Mouse (Mus musculus): ENCODE data around the gene Zfp991. TPM values are rescaled to one million over a fixed set of nuclear protein-coding genes. Genes with fewer than 3 reads are reported as not detected.
"Not testable (repeated sequence)": the region's sequence is repeated elsewhere in the genome, so short reads cannot be mapped to it uniquely, and the experiment has no call there.

Zfp991 gene
- total and polyA plus RNA-seq, 2 experiments from 2014 or later = 2.5 to 4.9 TPM

- not testable (repeated sequence) for ATAC-seq (ENCODE audit: insufficient read depth, low read depth); H3K27ac ChIP-seq (ENCODE audit: low read depth)
Observed at GRCm38 (mm10) chr4:147165282-147165681, 33.4 kb downstream of the Zfp991 start.

GRCm38 (mm10) chr4:147170547-147170946 is 38.7 kb downstream of the Zfp991 start:
- not testable (repeated sequence) for H3K36me3 ChIP-seq (replicated peaks; ENCODE audit: control insufficient read depth, insufficient read depth, low read length); H3K4me3 ChIP-seq (ENCODE audit: low read depth, low read length); DNase-seq (ENCODE audit: low spot score); H3K4me1 ChIP-seq (ENCODE audit: control insufficient read depth, insufficient read depth); ATAC-seq (ENCODE audit: insufficient read depth, low read depth); H3K27me3 ChIP-seq (ENCODE audit: control insufficient read depth, insufficient read depth, low read length); H3K9me3 ChIP-seq (replicated peaks; ENCODE audit: control insufficient read depth, low read length); H3K9ac ChIP-seq (replicated peaks; ENCODE audit: low read depth, low read length); H3K27ac ChIP-seq (ENCODE audit: low read depth); H3K4me2 ChIP-seq (ENCODE audit: low read depth, low read length)
- 87% methylated on average over 2 of the region's 2 CpGs for WGBS

More at GRCm38 (mm10) chr4:147165282-147165681, 33.4 kb downstream of the Zfp991 start:
- not testable (repeated sequence) for DNase-seq (ENCODE audit: low spot score); H3K4me1 ChIP-seq (ENCODE audit: control insufficient read depth, insufficient read depth); H3K27me3 ChIP-seq (ENCODE audit: control insufficient read depth, insufficient read depth, low read length); H3K4me2 ChIP-seq (ENCODE audit: low read depth, low read length); H3K36me3 ChIP-seq (replicated peaks; ENCODE audit: control insufficient read depth, insufficient read depth, low read length); H3K9ac ChIP-seq (replicated peaks; ENCODE audit: low read depth, low read length); H3K9me3 ChIP-seq (replicated peaks; ENCODE audit: control insufficient read depth, low read length); H3K4me3 ChIP-seq (ENCODE audit: low read depth, low read length)
- WGBS = 92% methylated on average over 2 of the region's 2 CpGs

- H3K4me3 ChIP-seq (ENCODE audit: low read depth, low read length); H3K4me2 ChIP-seq (ENCODE audit: low read depth, low read length); H3K9me3 ChIP-seq (replicated peaks; ENCODE audit: control insufficient read depth, low read length); H3K27me3 ChIP-seq (ENCODE audit: control insufficient read depth, insufficient read depth, low read length); H3K4me1 ChIP-seq (ENCODE audit: control insufficient read depth, insufficient read depth); H3K36me3 ChIP-seq (replicated peaks; ENCODE audit: control insufficient read depth, insufficient read depth, low read length); H3K27ac ChIP-seq (ENCODE audit: low read depth); DNase-seq (ENCODE audit: low spot score); H3K9ac ChIP-seq (replicated peaks; ENCODE audit: low read depth, low read length); ATAC-seq (ENCODE audit: insufficient read depth, low read depth): not testable (repeated sequence)
- WGBS = no CpG with 5 or more reads among the region's 4 CpGs
Observed at GRCm38 (mm10) chr4:147171557-147171956, 39.7 kb downstream of the Zfp991 start.

GRCm38 (mm10) chr4:147176279-147176880 is 44.5 kb downstream of the Zfp991 start:
- not testable (repeated sequence) for H3K27me3 ChIP-seq (ENCODE audit: control insufficient read depth, insufficient read depth, low read length); H3K4me3 ChIP-seq (ENCODE audit: low read depth, low read length); H3K36me3 ChIP-seq (replicated peaks; ENCODE audit: control insufficient read depth, insufficient read depth, low read length); H3K9ac ChIP-seq (replicated peaks; ENCODE audit: low read depth, low read length); H3K27ac ChIP-seq (ENCODE audit: low read depth); H3K4me1 ChIP-seq (ENCODE audit: control insufficient read depth, insufficient read depth); DNase-seq (ENCODE audit: low spot score); H3K9me3 ChIP-seq (replicated peaks; ENCODE audit: control insufficient read depth, low read length); H3K4me2 ChIP-seq (ENCODE audit: low read depth, low read length)
- ATAC-seq (ENCODE audit: insufficient read depth, low read depth) = peak; percentile 24; the same call in 1 of the 2 replicates
- 84% methylated on average over 7 of the region's 12 CpGs for WGBS

- not testable (repeated sequence) for ATAC-seq (ENCODE audit: insufficient read depth, low read depth); DNase-seq (ENCODE audit: low spot score)
- WGBS = 88% methylated on average over 7 of the region's 8 CpGs
Observed at GRCm38 (mm10) chr4:147181141-147181685, 49.4 kb downstream of the Zfp991 start.

GRCm38 (mm10) chr4:147181969-147182705 is 50.3 kb downstream of the Zfp991 start:
- not testable (repeated sequence) for DNase-seq (ENCODE audit: low spot score); H3K4me1 ChIP-seq (ENCODE audit: control insufficient read depth, insufficient read depth); H3K9ac ChIP-seq (replicated peaks; ENCODE audit: low read depth, low read length); H3K27ac ChIP-seq (ENCODE audit: low read depth); H3K4me3 ChIP-seq (ENCODE audit: low read depth, low read length); H3K4me2 ChIP-seq (ENCODE audit: low read depth, low read length); H3K36me3 ChIP-seq (replicated peaks; ENCODE audit: control insufficient read depth, insufficient read depth, low read length); H3K27me3 ChIP-seq (ENCODE audit: control insufficient read depth, insufficient read depth, low read length); H3K9me3 ChIP-seq (replicated peaks; ENCODE audit: control insufficient read depth, low read length)
- ATAC-seq (ENCODE audit: insufficient read depth, low read depth) = peak; percentile 27; the same call in 1 of the 2 replicates
- no CpG with 5 or more reads among the region's 13 CpGs for WGBS

More at GRCm38 (mm10) chr4:147181141-147181685, 49.4 kb downstream of the Zfp991 start:
- not testable (repeated sequence) for H3K9me3 ChIP-seq (replicated peaks; ENCODE audit: control insufficient read depth, low read length); H3K4me1 ChIP-seq (ENCODE audit: control insufficient read depth, insufficient read depth); H3K4me2 ChIP-seq (ENCODE audit: low read depth, low read length); H3K4me3 ChIP-seq (ENCODE audit: low read depth, low read length); H3K27ac ChIP-seq (ENCODE audit: low read depth); H3K27me3 ChIP-seq (ENCODE audit: control insufficient read depth, insufficient read depth, low read length); H3K9ac ChIP-seq (replicated peaks; ENCODE audit: low read depth, low read length); H3K36me3 ChIP-seq (replicated peaks; ENCODE audit: control insufficient read depth, insufficient read depth, low read length)

GRCm38 (mm10) chr4:147186824-147187223 is 55.0 kb downstream of the Zfp991 start:
- not testable (repeated sequence) for H3K4me3 ChIP-seq (ENCODE audit: low read depth, low read length); H3K4me2 ChIP-seq (ENCODE audit: low read depth, low read length); H3K27me3 ChIP-seq (ENCODE audit: control insufficient read depth, insufficient read depth, low read length); ATAC-seq (ENCODE audit: insufficient read depth, low read depth); H3K27ac ChIP-seq (ENCODE audit: low read depth); H3K9ac ChIP-seq (replicated peaks; ENCODE audit: low read depth, low read length); H3K4me1 ChIP-seq (ENCODE audit: control insufficient read depth, insufficient read depth); H3K36me3 ChIP-seq (replicated peaks; ENCODE audit: control insufficient read depth, insufficient read depth, low read length); DNase-seq (ENCODE audit: low spot score)
- WGBS = 71% methylated on average over 1 of the region's 1 CpGs
- H3K9me3 ChIP-seq (replicated peaks; ENCODE audit: control insufficient read depth, low read length) = peaks cover 11% of the 10 kb centered on the region; the same call in 1 of the 2 replicates

- H3K9me3 ChIP-seq (replicated peaks; ENCODE audit: control insufficient read depth, low read length) = peaks cover 11% of the 10 kb centered on the region; the same call in 1 of the 2 replicates
- not testable (repeated sequence) for H3K4me3 ChIP-seq (ENCODE audit: low read depth, low read length); DNase-seq (ENCODE audit: low spot score); H3K4me2 ChIP-seq (ENCODE audit: low read depth, low read length); H3K9ac ChIP-seq (replicated peaks; ENCODE audit: low read depth, low read length); H3K27me3 ChIP-seq (ENCODE audit: control insufficient read depth, insufficient read depth, low read length); H3K27ac ChIP-seq (ENCODE audit: low read depth); H3K36me3 ChIP-seq (replicated peaks; ENCODE audit: control insufficient read depth, insufficient read depth, low read length); H3K4me1 ChIP-seq (ENCODE audit: control insufficient read depth, insufficient read depth)
- peak; percentile 49 for ATAC-seq (ENCODE audit: insufficient read depth, low read depth)
- 60% methylated on average over 68 of the region's 71 CpGs for WGBS
Observed at GRCm38 (mm10) chr4:147187283-147187965, 55.6 kb downstream of the Zfp991 start.
